Mouse (Mus musculus): Measurements from ENCODE around the gene Itpkb. TPM values are rescaled to one million over a fixed set of nuclear protein-coding genes. Genes with fewer than 3 reads are reported as not detected.

Itpkb gene
- total and polyA plus RNA-seq, 2 experiments from 2014 or later: 5.1 to 24.9 TPM

DNA sequence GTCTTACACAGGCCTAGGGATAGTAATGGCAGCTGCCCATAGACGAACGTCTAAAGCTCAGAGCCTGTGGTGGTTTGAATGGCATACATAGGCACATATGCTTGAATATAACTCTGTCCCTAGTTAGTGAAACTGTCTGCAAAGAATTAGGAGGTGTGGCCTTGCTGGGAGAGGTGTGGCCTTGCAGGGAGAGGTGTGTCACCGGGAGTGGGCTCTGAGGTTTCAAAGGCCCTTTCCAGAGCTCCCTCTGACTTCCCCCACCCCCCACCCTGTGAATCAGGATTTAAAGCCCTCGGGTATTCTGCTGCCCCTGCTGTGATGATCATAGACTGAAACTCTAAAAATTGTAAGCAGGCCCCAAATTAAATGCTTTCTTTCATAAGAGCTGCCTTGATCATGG is 29.3 kb upstream of the Itpkb start:
- WGBS: 60% methylated on average over 4 of the region's 4 CpGs
- DNase-seq (ENCODE audit: low spot score): no peak

GRCm38 (mm10) chr1:180302253-180303120 is 27.8 kb upstream of the Itpkb start:
- peak; percentile 68 for ATAC-seq (ENCODE audit: insufficient read depth, low read depth)
- WGBS: 34% methylated on average over 12 of the region's 12 CpGs
- TF ChIP-seq CTCF (IDR thresholded peaks at IDR 0.05; ENCODE audit: low read depth) (no peak), EP300 (IDR thresholded peaks at IDR 0.05; ENCODE audit: low read depth) (no peak)

More for the DNA sequence above, 29.3 kb upstream of the Itpkb start:
- Histone ChIP-seq H3K4me3 (ENCODE audit: low read depth, low read length) (no peak overlapping the region), H3K27ac (ENCODE audit: low read depth) (no peak overlapping the region), H3K9ac (replicated peaks; ENCODE audit: low read depth, low read length) (no peak overlapping the region), H3K4me2 (ENCODE audit: low read depth, low read length) (no peak overlapping the region), H3K9me3 (replicated peaks; ENCODE audit: control insufficient read depth, low read length) (no peaks in the 10 kb centered on the region), H3K4me1 (ENCODE audit: control insufficient read depth, insufficient read depth) (peaks cover 15% of the 10 kb centered on the region; the same call in 1 of the 2 replicates), H3K36me3 (replicated peaks; ENCODE audit: control insufficient read depth, insufficient read depth, low read length) (no peaks in the 10 kb centered on the region), H3K27me3 (ENCODE audit: control insufficient read depth, insufficient read depth, low read length) (no peaks in the 10 kb centered on the region)
- TF ChIP-seq EP300 (IDR thresholded peaks at IDR 0.05; ENCODE audit: low read depth) (no peak), CTCF (IDR thresholded peaks at IDR 0.05; ENCODE audit: low read depth) (no peak)
- ATAC-seq (ENCODE audit: insufficient read depth, low read depth): no peak

GRCm38 (mm10) chr1:180303600-180303999 is 26.7 kb upstream of the Itpkb start:
- ATAC-seq (ENCODE audit: insufficient read depth, low read depth): no peak
- Histone ChIP-seq H3K4me2 (ENCODE audit: low read depth, low read length) (no peak overlapping the region), H3K36me3 (replicated peaks; ENCODE audit: control insufficient read depth, insufficient read depth, low read length) (no peaks in the 10 kb centered on the region), H3K27me3 (ENCODE audit: control insufficient read depth, insufficient read depth, low read length) (no peaks in the 10 kb centered on the region), H3K4me1 (ENCODE audit: control insufficient read depth, insufficient read depth) (peaks cover 15% of the 10 kb centered on the region; the same call in 1 of the 2 replicates), H3K27ac (ENCODE audit: low read depth) (peak overlapping the region; percentile 73), H3K9ac (replicated peaks; ENCODE audit: low read depth, low read length) (no peak overlapping the region), H3K4me3 (ENCODE audit: low read depth, low read length) (no peak overlapping the region), H3K9me3 (replicated peaks; ENCODE audit: control insufficient read depth, low read length) (no peaks in the 10 kb centered on the region)
- TF ChIP-seq EP300 (IDR thresholded peaks at IDR 0.05; ENCODE audit: low read depth) (no peak), CTCF (IDR thresholded peaks at IDR 0.05; ENCODE audit: low read depth) (no peak)
- 70% methylated on average over 5 of the region's 5 CpGs for WGBS
- DNase-seq (ENCODE audit: low spot score): no peak

More at GRCm38 (mm10) chr1:180302253-180303120, 27.8 kb upstream of the Itpkb start:
- peak; percentile 40 for DNase-seq (ENCODE audit: low spot score)
- peaks cover 15% of the 10 kb centered on the region; the same call in 1 of the 2 replicates for H3K4me1 ChIP-seq (ENCODE audit: control insufficient read depth, insufficient read depth)
- no peak overlapping the region for H3K4me3 ChIP-seq (ENCODE audit: low read depth, low read length)
- H3K27ac ChIP-seq (ENCODE audit: low read depth): peak overlapping the region; percentile 73
- no peak overlapping the region for H3K4me2 ChIP-seq (ENCODE audit: low read depth, low read length)
- H3K9me3 ChIP-seq (replicated peaks; ENCODE audit: control insufficient read depth, low read length): no peaks in the 10 kb centered on the region
- H3K36me3 ChIP-seq (replicated peaks; ENCODE audit: control insufficient read depth, insufficient read depth, low read length): no peaks in the 10 kb centered on the region
- no peaks in the 10 kb centered on the region for H3K27me3 ChIP-seq (ENCODE audit: control insufficient read depth, insufficient read depth, low read length)
- no peak overlapping the region for H3K9ac ChIP-seq (replicated peaks; ENCODE audit: low read depth, low read length)

- no peaks in the 10 kb centered on the region for H3K36me3 ChIP-seq (replicated peaks; ENCODE audit: control insufficient read depth, insufficient read depth, low read length)
- H3K27me3 ChIP-seq (ENCODE audit: control insufficient read depth, insufficient read depth, low read length): no peaks in the 10 kb centered on the region
- H3K4me1 ChIP-seq (ENCODE audit: control insufficient read depth, insufficient read depth): peaks cover 19% of the 10 kb centered on the region; the same call in 1 of the 2 replicates
- H3K9ac ChIP-seq (replicated peaks; ENCODE audit: low read depth, low read length): no peak overlapping the region
- no peak overlapping the region for H3K27ac ChIP-seq (ENCODE audit: low read depth)
- WGBS: 48% methylated on average over 9 of the region's 9 CpGs
- DNase-seq (ENCODE audit: low spot score) (no peak), ATAC-seq (ENCODE audit: insufficient read depth, low read depth) (no peak)
- H3K4me3 ChIP-seq (ENCODE audit: low read depth, low read length): no peak overlapping the region
- TF ChIP-seq EP300 (IDR thresholded peaks at IDR 0.05; ENCODE audit: low read depth) (no peak), CTCF (IDR thresholded peaks at IDR 0.05; ENCODE audit: low read depth) (no peak)
- H3K9me3 ChIP-seq (replicated peaks; ENCODE audit: control insufficient read depth, low read length): no peaks in the 10 kb centered on the region
- no peak overlapping the region for H3K4me2 ChIP-seq (ENCODE audit: low read depth, low read length)
These were observed 23.4 kb upstream of the Itpkb start for GRCm38 (mm10) chr1:180306889-180307288.

GRCm38 (mm10) chr1:180307661-180308060 is 22.6 kb upstream of the Itpkb start:
- no peak for DNase-seq (ENCODE audit: low spot score)
- no peak overlapping the region for H3K4me2 ChIP-seq (ENCODE audit: low read depth, low read length)
- H3K9ac ChIP-seq (replicated peaks; ENCODE audit: low read depth, low read length): no peak overlapping the region
- H3K9me3 ChIP-seq (replicated peaks; ENCODE audit: control insufficient read depth, low read length): no peaks in the 10 kb centered on the region
- H3K4me1 ChIP-seq (ENCODE audit: control insufficient read depth, insufficient read depth): peaks cover 19% of the 10 kb centered on the region
- no peak overlapping the region for H3K27ac ChIP-seq (ENCODE audit: low read depth)
- no peak overlapping the region for H3K4me3 ChIP-seq (ENCODE audit: low read depth, low read length)
- no peak for TF ChIP-seq CTCF (IDR thresholded peaks at IDR 0.05; ENCODE audit: low read depth)
- TF ChIP-seq EP300 (IDR thresholded peaks at IDR 0.05; ENCODE audit: low read depth): no peak
- no peaks in the 10 kb centered on the region for H3K27me3 ChIP-seq (ENCODE audit: control insufficient read depth, insufficient read depth, low read length)
- WGBS: 61% methylated on average over 2 of the region's 2 CpGs
- H3K36me3 ChIP-seq (replicated peaks; ENCODE audit: control insufficient read depth, insufficient read depth, low read length): no peaks in the 10 kb centered on the region
- no peak for ATAC-seq (ENCODE audit: insufficient read depth, low read depth)
